Mouse (Mus musculus) megakaryocyte, embryonic 14.5 days (primary cell): ENCODE data around the gene Rps19bp1.

ENCODE experiments used
- FLI1 ChIP-seq: IDR thresholded peaks from 2 replicates; pipeline ENCODE4 v1.6.1; 2012; ENCODE audit warnings: low read length, inconsistent platforms, mixed read lengths
- GATA1 ChIP-seq: IDR thresholded peaks from 3 replicates; pipeline ENCODE4 v1.6.1; 2012; ENCODE audit warnings: mixed read lengths, low read length, inconsistent platforms, borderline replicate concordance

DNA sequence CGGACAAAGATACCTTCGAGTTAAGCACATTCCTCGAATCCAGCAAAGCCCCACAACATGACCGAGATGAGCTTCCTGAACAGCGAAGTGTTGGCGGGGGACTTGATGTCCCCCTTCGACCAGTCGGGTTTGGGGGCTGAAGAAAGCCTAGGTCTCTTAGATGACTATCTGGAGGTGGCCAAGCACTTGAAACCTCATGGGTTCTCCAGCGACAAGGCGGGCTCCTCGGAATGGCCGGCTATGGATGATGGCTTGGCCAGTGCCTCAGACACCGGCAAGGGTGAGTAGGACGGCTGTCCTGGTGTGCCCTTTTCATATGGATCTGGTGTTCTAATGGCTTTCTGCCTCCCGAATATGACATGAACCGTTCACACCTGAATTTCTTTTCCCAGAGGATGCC lies 7.9 kb downstream of the Rps19bp1 start:
- TF ChIP-seq GATA1 (no peak), FLI1 (no peak)
